Mouse (Mus musculus) kidney, postnatal 4 days (tissue): ENCODE results near the gene Otulinl.
"Not testable (repeated sequence)": the region's sequence is repeated elsewhere in the genome, so short reads cannot be mapped to it uniquely, and the experiment has no call there.

Source experiments
- DNase-seq, 2 experiments: peaks; one replicate each; pipeline ENCODE4 v3.0.0; 2021; ENCODE audit warnings: mixed read lengths in 2 of 2

The Otulinl gene

DNA sequence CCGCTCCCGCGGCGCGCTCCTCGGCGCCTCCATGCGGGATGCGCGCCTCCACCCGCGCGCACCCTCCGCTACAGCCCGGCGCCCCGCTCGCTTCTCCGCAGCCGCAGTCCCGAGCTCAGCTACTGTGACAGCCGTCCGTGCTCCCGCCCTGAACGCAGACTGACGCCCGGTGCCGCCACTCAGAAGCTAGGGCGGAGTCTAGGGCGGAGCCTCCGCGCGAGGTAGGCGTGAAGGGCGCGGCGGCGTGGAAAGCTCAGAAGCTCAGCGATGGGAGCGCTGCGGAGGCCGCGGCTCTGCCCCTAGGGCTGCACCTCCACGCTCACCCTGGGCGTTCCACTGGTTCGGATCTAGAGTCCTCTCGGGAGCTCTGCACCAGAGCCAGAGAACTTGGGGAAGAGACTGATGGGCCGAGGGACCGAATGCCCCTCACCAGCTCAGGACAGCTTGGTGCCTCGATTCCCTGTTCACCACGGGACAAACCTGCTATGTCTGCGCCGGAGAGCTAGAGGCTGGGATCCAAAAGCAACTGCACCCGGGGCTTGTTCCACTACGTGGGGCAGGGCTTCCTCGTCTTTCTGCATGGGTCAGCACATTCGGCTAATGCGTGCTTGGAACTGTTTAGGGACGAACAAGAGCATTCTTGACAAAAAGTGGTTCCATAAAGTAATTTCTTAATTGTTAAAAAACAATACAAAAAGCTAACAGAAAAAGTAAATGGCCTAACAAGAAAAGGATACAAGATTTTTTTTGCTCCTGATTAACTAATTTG lies at the start of gene Otulinl:
Otulinl (minus strand) TSS at position 161 of the 769 bp plus-strand sequence.
- peak; percentile 96 to 97 for DNase-seq

- no peak for DNase-seq
Measured at GRCm38 (mm10) chr15:27726228-27726627, 44.8 kb upstream of the Otulinl start.

GRCm38 (mm10) chr15:27724796-27725680 lies 43.7 kb upstream of the Otulinl start:
- DNase-seq, result no peak

DNA sequence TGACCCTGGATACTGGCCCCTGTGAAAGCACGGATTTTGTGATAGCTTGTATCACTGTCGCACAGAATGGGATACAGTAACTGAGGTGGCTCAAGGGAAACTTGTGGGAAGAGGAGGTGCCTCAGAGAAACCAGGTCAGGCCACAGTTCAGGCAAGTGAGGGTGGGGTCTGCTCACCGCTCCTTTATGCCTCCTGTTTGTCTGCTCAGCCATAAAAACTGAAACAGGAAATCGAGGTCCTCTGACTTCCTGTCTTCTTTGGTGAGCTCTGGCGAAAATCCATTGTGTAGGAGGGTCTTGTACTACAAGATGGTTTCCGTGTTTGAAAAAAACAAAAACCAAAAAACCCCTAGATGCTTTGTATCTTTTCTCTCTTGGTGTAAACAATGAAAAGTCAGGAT lies 42.9 kb upstream of the Otulinl start:
- DNase-seq, result no peak

DNA sequence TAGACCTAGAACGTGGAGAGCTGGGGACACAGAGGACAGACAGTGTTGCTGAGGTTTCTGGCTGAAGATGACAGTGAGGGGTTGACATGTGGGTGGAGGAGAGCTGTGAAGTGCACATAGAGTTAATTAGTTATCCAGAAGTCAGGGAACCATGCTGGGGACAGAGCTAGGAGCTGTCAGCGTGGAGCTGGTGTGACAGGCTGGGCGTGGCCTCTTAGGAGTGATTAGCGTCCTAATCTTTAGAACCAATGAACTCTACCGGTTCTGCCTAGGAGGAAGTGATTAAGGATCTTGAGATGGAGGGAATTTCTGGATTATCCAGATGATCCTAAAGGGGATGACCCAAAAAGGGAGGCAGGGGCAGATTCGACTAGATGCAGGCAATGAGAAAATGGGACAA lies 42.4 kb upstream of the Otulinl start:
- no peak for DNase-seq

DNA sequence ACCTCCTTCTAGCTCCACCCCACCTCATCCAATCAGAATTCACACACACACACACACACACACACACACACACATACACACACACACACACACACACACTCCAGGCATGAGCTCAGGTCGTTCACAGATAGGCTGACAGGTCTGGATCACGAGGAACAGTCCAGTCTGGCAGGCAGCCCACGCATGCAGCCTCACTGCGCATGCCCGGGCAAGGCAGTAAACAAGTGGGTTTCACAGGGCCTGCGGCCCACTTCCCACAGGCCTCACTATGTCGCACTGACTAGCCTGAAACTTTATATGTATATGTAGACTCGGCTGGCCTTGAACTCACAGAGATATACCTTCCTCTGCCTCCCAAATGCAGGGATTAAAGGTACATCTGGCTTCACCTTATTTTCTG lies 38.9 kb upstream of the Otulinl start:
- DNase-seq, result not testable (repeated sequence)

DNA sequence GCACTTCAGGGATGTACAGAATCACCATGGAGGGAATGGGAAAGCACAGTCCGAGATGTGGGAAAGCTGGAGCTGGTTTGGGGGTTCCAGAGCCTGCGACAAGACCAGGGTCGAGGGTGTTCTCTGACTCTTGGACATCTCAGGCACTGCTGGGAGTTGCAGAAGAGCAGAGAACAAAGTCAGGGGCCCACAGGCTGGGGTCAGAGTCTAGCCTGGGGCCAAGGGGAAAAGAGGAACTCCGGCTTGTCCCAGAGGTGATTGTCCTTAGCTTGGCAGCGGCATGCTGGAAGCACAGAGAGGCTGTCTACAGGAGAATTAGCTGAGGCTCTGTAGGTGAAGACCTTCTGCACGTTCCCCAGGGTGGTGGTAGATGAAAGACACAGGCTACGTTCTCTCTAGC lies 37.3 kb upstream of the Otulinl start:
- no peak for DNase-seq

DNA sequence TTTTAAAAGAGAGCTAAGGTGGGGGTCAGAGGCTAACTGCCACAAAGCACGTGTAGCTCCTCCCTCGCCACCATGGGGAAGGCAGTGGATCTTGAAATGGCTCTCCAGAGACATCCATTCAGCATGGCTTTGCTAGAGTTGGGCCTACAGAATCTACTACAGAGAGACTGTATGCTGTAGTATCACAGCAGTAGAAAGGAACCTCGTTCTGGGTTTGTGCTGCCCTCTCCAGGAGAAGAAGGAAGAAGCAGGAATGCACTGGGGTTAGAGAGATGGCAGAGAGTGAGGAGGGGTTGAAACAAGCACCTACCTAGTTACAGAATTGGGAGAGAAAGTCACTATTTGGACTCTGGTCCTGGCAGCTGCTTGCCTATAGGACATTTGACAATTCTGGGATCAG lies 34.0 kb upstream of the Otulinl start:
- DNase-seq, result peak; percentile 56

- peak; percentile 29 to 40 for DNase-seq
Measured at GRCm38 (mm10) chr15:27710698-27711097, 29.3 kb upstream of the Otulinl start.

- DNase-seq, result no peak
Measured at GRCm38 (mm10) chr15:27708968-27709612, 27.7 kb upstream of the Otulinl start.

DNA sequence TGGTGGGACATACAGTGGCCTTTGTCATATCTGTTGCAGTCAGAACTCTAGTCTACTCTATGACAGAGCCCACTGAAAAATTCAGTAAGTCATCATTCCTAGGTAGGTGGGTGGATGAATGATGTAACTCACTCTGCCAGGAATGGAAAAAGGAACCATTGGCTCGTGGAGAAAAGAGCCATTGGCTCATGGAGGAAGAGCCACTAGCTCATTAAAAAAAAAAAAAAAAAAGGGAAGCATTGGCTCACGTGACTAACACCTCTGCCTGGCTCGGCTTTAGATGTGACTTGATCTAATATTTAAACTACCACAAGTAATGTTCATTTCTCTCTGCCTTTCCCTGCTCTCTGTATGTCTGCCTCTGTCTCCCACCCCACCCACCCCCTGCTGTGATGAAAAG lies 27.1 kb upstream of the Otulinl start:
- DNase-seq, result no peak

- no peak for DNase-seq
Measured at GRCm38 (mm10) chr15:27702972-27703313, 21.6 kb upstream of the Otulinl start.

- peak; percentile 24 to 53 for DNase-seq
Measured at GRCm38 (mm10) chr15:27702031-27702971, 20.9 kb upstream of the Otulinl start.

DNA sequence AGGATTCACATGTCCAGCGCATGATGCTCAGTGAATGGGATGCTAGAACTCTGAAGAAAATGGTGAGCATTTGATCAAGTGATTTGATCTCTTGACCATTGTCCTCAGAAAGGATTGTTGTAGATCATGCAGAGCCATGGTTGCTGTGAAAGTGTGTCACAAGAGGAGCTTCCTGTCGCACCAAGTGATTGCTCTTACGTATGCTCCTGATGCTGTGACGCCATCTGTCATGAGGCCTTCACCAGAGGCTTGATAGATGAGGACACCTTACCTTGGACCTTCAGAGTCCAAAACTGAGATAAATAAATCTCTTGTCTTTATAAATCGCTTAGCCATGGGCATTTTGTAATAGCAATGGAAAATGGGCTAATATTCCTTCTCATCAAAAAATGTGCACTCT lies 16.3 kb upstream of the Otulinl start:
- no peak for DNase-seq

- no peak for DNase-seq
Measured at GRCm38 (mm10) chr15:27693235-27693634, 11.9 kb upstream of the Otulinl start.

DNA sequence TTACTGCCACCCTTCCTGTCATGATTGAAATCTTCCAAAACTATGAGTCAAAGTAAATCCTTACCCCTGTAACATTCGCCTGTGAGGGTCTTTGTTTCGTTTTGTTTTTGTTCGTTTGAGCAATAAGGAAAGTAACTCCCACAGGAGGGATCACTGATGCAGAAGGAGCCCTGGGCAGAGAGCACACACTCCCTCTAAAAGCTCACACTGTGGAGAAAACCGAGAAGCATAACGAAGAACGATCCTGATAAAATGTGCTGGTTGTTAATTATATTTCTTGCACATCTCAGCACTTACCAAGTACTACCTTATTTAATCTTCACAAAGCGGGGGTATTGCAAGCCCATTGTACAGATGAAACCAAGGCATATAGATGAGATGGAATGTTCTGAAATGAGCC lies 10.8 kb upstream of the Otulinl start:
- no peak for DNase-seq

DNA sequence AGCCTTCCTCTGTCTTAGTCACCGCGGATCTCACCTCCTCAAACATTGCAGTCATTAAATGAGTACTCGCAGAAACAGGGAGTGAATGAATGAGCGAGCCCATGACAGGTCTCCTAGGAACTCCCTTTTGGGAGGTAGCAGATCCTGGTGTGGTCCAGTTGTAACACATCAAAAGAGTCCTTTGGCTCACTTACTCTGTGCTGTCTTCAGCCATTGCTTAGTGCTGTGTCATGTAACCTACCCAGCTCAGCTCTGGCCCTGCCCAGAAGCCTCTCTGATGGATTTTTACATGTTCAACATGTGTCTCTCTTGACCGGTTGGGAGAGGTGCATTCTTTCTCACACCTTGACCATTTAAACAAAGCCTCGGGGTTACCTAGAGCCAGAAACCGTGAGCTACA lies 9.8 kb upstream of the Otulinl start:
- DNase-seq, result no peak

- DNase-seq, result peak in 1 of 2 experiments; percentile 22
Measured at GRCm38 (mm10) chr15:27688041-27688651, 6.8 kb upstream of the Otulinl start.

DNA sequence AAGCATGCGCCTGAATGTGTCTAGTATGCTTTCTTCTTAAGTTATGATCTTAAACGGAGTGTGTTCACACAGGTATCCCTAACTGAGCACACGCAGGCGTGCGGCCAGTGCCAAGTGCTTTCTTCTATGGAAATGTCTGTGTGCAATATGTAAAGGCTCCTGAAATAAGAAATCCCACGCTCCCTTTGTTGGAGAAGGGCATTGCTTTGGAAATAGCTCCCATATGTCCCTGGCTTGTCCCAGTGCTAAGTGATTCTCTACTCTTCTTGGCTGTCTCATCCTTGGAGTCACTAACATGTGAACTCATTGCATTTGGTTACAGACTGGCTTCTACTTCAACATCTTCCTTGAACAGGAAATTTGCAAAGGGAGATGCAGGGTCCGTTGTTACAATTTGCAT lies 3.4 kb upstream of the Otulinl start:
- DNase-seq, result no peak

DNA sequence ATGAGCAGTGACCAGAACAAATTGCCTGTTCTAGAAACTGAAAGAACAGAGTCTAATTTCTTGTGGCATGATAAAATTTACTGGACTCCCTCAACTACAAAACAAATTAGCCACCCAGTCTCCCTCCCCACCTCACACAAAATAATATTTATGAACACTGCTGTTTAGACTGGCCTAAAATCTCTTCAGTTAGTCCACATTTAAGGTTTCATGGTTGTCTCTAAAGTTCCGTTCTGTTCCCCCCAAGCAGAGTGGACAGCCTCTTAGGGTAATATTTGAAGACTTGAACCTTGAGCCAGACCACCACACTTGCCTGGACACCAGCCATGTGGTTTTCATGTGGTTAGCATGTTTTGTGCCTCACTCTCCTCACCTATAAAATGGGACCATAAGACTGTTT lies 1.8 kb upstream of the Otulinl start:
- no peak for DNase-seq

DNA sequence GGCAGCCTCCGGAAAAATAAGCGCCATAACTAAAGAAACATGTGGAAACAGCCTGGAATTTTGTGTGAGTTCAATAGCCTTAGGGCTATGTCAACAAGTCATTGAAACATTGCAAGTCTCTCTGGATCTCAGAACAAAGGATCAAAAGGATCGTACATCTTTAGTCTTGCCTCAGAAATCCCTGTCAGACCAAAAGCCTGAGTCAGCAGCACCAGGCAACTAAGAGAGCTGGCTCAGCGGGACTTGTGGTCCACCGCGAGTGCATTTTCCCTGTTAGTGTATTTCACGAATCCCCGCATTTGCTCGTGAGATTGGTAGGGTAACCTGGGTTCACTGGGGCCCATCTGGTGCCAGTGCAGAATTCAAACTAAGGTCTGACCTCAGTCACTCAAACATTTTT lies 1.2 kb upstream of the Otulinl start:
- DNase-seq, result peak; percentile 36 to 55

DNA sequence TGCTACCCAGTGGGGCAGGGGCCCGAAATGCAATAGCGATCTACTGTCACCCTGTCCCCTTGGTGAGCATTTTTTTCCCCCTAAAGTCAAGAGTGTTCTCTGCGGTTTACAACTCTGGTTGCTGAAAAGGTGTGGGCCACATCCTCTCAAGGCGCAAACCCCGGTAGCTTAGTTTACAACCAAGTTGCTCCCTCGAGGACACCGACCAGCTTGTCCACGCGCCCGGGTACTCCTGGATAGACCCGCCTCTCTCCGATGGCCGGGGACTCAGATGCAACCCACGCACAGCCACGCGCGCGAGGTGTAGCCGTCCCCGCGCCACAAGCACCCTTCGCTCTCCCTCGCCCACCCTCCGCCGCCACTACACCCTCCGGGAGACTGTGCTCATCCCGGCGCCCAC lies 382 bp downstream of the Otulinl start:
- no peak for DNase-seq
